Mouse (Mus musculus) MEL (cell line): Measurements from ENCODE around the gene Fndc3b. TPM values are rescaled to one million over a fixed set of nuclear protein-coding genes. Genes with fewer than 3 reads are reported as not detected.

Experiments used
- DNase-seq: peaks from one replicate; pipeline ENCODE4 v3.0.0; 2011; ENCODE audit warnings: low read depth, low spot score
- H3K27ac ChIP-seq: 2 replicates; pipeline ENCODE4 v1.5.1; 2012; ENCODE audit warnings: low read depth, mild to moderate bottlenecking, control low read depth, low read length, moderate library complexity; ENCODE audit not compliant: control insufficient read depth
- H3K27me3 ChIP-seq, 2 experiments: fragments of 150-350 bp in 1 of 2; sonication (generic) in 1 of 2; 2 replicates each; pipeline ENCODE4 v1.6.1; 2012; ENCODE audit warnings: low read length in 2 of 2, mild to moderate bottlenecking in 2 of 2, improper control_type of control experiment in 1 of 2, moderate library complexity in 1 of 2; ENCODE audit not compliant: insufficient read depth in 2 of 2, control insufficient read depth in 1 of 2
- H3K36me3 ChIP-seq, 2 experiments: 2 replicates each; pipeline ENCODE4 v1.6.1; 2012 to 2014; ENCODE audit warnings: low read length in 2 of 2, improper control_type of control experiment in 1 of 2, inconsistent platforms in 1 of 2, mild to moderate bottlenecking in 1 of 2; ENCODE audit not compliant: insufficient read depth in 2 of 2, control insufficient read depth in 1 of 2
- H3K4me1 ChIP-seq, 2 experiments: fragments of 150-350 bp in 1 of 2; sonication (generic) in 1 of 2; 2 replicates each; pipeline ENCODE4 v1.6.1; 2012; ENCODE audit warnings: low read length in 2 of 2, improper control_type of control experiment in 1 of 2, mild to moderate bottlenecking in 1 of 2; ENCODE audit not compliant: insufficient read depth in 2 of 2, control insufficient read depth in 1 of 2
- H3K4me3 ChIP-seq, 2 experiments: fragments of 150-350 bp in 1 of 2; sonication (generic) in 1 of 2; 2 replicates each; pipeline ENCODE4 v1.5.1; 2012; ENCODE audit warnings: low read depth in 2 of 2, low read length in 2 of 2, mild to moderate bottlenecking in 2 of 2, moderate library complexity in 2 of 2, control low read depth in 1 of 2, improper control_type of control experiment in 1 of 2; ENCODE audit not compliant: control insufficient read depth in 1 of 2, insufficient read depth in 1 of 2
- H3K79me2 ChIP-seq: 2 replicates; pipeline ENCODE4 v1.6.1; 2012; ENCODE audit warnings: mild to moderate bottlenecking, low read length, moderate library complexity; ENCODE audit not compliant: control insufficient read depth, poor library complexity, insufficient read depth
- H3K9ac ChIP-seq: 2 replicates; pipeline ENCODE4 v1.6.1; 2012; ENCODE audit warnings: low read depth, mild to moderate bottlenecking, control low read depth, low read length, moderate library complexity; ENCODE audit not compliant: control insufficient read depth, poor library complexity, severe bottlenecking
- H3K9me3 ChIP-seq: fragments of 150-350 bp; sonication (generic); replicated peaks from 2 replicates; pipeline ENCODE4 v1.6.1; 2012; ENCODE audit warnings: mild to moderate bottlenecking, low read length, improper control_type of control experiment, moderate library complexity; ENCODE audit not compliant: insufficient read depth
- CTCF ChIP-seq, 3 experiments: IDR thresholded peaks in 2 of 3; conservative IDR thresholded peaks in 1 of 3; 2 replicates each; pipeline ENCODE4 v1.5.1; 2011 to 2012; ENCODE audit warnings: low read length in 3 of 3, low read depth in 2 of 3, mild to moderate bottlenecking in 2 of 3, improper control_type of control experiment in 1 of 3, inconsistent platforms in 1 of 3, mixed read lengths in 1 of 3, moderate library complexity in 1 of 3; ENCODE audit not compliant: control insufficient read depth in 1 of 3, insufficient read depth in 1 of 3, poor library complexity in 1 of 3, severe bottlenecking in 1 of 3
- E2F4 ChIP-seq: IDR thresholded peaks from 2 replicates; pipeline ENCODE4 v1.6.1; 2011; ENCODE audit warnings: low read depth, low read length, improper control_type of control experiment, borderline replicate concordance
- GABPA ChIP-seq: IDR thresholded peaks from 2 replicates; pipeline ENCODE4 v1.6.1; 2012; ENCODE audit warnings: low read depth, mild to moderate bottlenecking, inconsistent platforms, low read length, improper control_type of control experiment, moderate library complexity
- MYC ChIP-seq: IDR thresholded peaks from 2 replicates; pipeline ENCODE4 v1.6.1; 2011; ENCODE audit warnings: low read depth, mild to moderate bottlenecking, low read length, improper control_type of control experiment, moderate library complexity
- POLR2A ChIP-seq, 2 experiments: IDR thresholded peaks; 2 replicates each; pipeline ENCODE4 v1.6.1; 2011 to 2012; ENCODE audit warnings: low read length in 2 of 2, mild to moderate bottlenecking in 2 of 2, control low read depth in 1 of 2, improper control_type of control experiment in 1 of 2, low read depth in 1 of 2, moderate library complexity in 1 of 2; ENCODE audit not compliant: control insufficient read depth in 1 of 2, insufficient read depth in 1 of 2, poor library complexity in 1 of 2
- RAD21 ChIP-seq: IDR thresholded peaks from 2 replicates; pipeline ENCODE4 v1.6.1; 2011; ENCODE audit warnings: mild to moderate bottlenecking, low read depth, low read length, improper control_type of control experiment
- SIN3A ChIP-seq: IDR thresholded peaks from 2 replicates; pipeline ENCODE4 v1.6.1; 2012; ENCODE audit warnings: low read length, improper control_type of control experiment, inconsistent platforms
- SMC3 ChIP-seq: IDR thresholded peaks from 2 replicates; pipeline ENCODE4 v1.6.1; 2011; ENCODE audit warnings: low read depth, low read length, improper control_type of control experiment
- ZC3H11A ChIP-seq: IDR thresholded peaks from 2 replicates; pipeline ENCODE4 v1.6.1; 2012; ENCODE audit warnings: low read depth, mild to moderate bottlenecking, inconsistent platforms, low read length, improper control_type of control experiment
- ZKSCAN1 ChIP-seq: IDR thresholded peaks from 2 replicates; pipeline ENCODE4 v1.6.1; 2012; ENCODE audit warnings: low read depth, mild to moderate bottlenecking, inconsistent platforms, low read length, improper control_type of control experiment, moderate library complexity
- ZNF384 ChIP-seq: IDR thresholded peaks from 2 replicates; pipeline ENCODE4 v1.6.1; 2012; ENCODE audit warnings: low read depth, mild to moderate bottlenecking, inconsistent platforms, low read length, improper control_type of control experiment
- polyA plus RNA-seq, 2 experiments: library from polyadenylated mRNA; stranded (reverse) in 1 of 2; unstranded in 1 of 2; fragments of >175 nt in 1 of 2; fragments of >200 nt in 1 of 2; gene quantifications; 2 replicates each; pipeline versions ENCODE4 v1.2.1 to v1.2.4; 2012; ENCODE audit warnings: low replicate concordance in 2 of 2, low read depth in 1 of 2; ENCODE audit not compliant: insufficient read length in 2 of 2, insufficient read depth in 1 of 2, missing spikeins in 1 of 2
- total RNA-seq: library from RNA; depleted of rRNA; stranded (reverse); fragments of 300-350 nt; gene quantifications from 2 replicates; pipeline ENCODE4 v1.2.3, GENCODE M21; 2012

Gene Fndc3b
- total and polyA plus RNA-seq, 3 experiments: not detected

DNA sequence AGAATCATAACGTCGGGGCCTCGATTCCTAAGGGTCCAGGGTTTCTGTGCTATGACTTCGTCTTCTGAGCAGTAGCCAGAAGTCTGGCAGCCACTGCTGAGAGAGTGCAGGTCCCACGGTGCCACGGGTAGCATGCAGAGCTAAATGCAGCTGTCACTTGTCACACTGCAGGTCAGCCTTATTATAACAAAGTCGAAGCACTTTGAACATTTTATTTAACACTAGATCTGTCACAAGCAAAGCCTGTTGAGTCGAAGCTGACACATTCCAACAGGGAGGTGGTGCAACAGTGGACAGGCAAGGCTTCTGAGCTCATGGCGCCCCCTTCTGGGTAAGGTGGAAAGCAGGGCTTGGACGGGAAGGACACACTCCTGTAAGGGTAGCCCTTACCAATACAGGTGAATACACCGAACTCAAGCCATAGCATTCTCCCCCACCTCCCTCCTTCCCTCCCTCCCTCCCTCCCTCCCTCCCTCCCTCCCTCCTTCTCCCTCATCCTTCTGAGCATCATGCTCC, 243.5 kb downstream of the Fndc3b start:
- no peaks in the 10 kb centered on the region for H3K79me2 ChIP-seq
- DNase-seq: no peak

GRCm38 (mm10) chr3:27466297-27466901, 244.7 kb downstream of the Fndc3b start:
- H3K79me2 ChIP-seq: no peaks in the 10 kb centered on the region
- TF ChIP-seq ZC3H11A (0 out of 2 replicates have a peak, but pooled peaks have one; percentile 29), SMC3 (peak; percentile 51), RAD21 (peak; percentile 73), CTCF (IDR thresholded peaks at IDR 0.05 in 2 of 3, conservative IDR thresholded peaks at IDR 0.05 in 1 of 3; ENCODE audit: control insufficient read depth in 1 of 3, insufficient read depth in 1 of 3, low read depth in 2 of 3, low read length in 3 of 3, poor library complexity in 1 of 3, severe bottlenecking in 1 of 3) (peak in 2 of 3 experiments; percentile 62 to 64; a peak in 4 of 6 replicates), MYC (no peak), GABPA (no peak)
- H3K9me3 ChIP-seq: no peaks in the 10 kb centered on the region
- DNase-seq: peak; percentile 35
- no peaks in the 10 kb centered on the region for H3K36me3 ChIP-seq
- no peak overlapping the region for H3K9ac ChIP-seq
- no peak overlapping the region for H3K27ac ChIP-seq
- H3K4me1 ChIP-seq: no peaks in the 10 kb centered on the region
- no peaks in the 10 kb centered on the region for H3K27me3 ChIP-seq
- H3K4me3 ChIP-seq: no peak overlapping the region

More for the DNA sequence above, 243.5 kb downstream of the Fndc3b start:
- Histone ChIP-seq H3K27me3 (no peaks in the 10 kb centered on the region), H3K4me3 (no peak overlapping the region), H3K9ac (no peak overlapping the region), H3K36me3 (no peaks in the 10 kb centered on the region), H3K27ac (no peak overlapping the region), H3K4me1 (no peaks in the 10 kb centered on the region), H3K9me3 (no peaks in the 10 kb centered on the region)
- no peak for TF ChIP-seq E2F4
- TF ChIP-seq CTCF (IDR thresholded peaks at IDR 0.05 in 2 of 3, conservative IDR thresholded peaks at IDR 0.05 in 1 of 3; ENCODE audit: control insufficient read depth in 1 of 3, insufficient read depth in 1 of 3, low read depth in 2 of 3, low read length in 3 of 3, poor library complexity in 1 of 3, severe bottlenecking in 1 of 3): peak in 1 of 3 experiments; percentile 25; a peak in 1 of 6 replicates

GRCm38 (mm10) chr3:27463373-27463772, 247.7 kb downstream of the Fndc3b start:
- Histone ChIP-seq H3K4me3 (no peak overlapping the region), H3K9me3 (no peaks in the 10 kb centered on the region), H3K79me2 (no peaks in the 10 kb centered on the region), H3K9ac (no peak overlapping the region), H3K36me3 (no peaks in the 10 kb centered on the region), H3K27ac (no peak overlapping the region), H3K4me1 (no peaks in the 10 kb centered on the region)
- no peak for DNase-seq
- TF ChIP-seq ZNF384: no peak
- TF ChIP-seq ZC3H11A: no peak
- TF ChIP-seq CTCF (IDR thresholded peaks at IDR 0.05 in 2 of 3, conservative IDR thresholded peaks at IDR 0.05 in 1 of 3; ENCODE audit: control insufficient read depth in 1 of 3, insufficient read depth in 1 of 3, low read depth in 2 of 3, low read length in 3 of 3, poor library complexity in 1 of 3, severe bottlenecking in 1 of 3): no peak
- no peak for TF ChIP-seq POLR2A (IDR thresholded peaks at IDR 0.05; ENCODE audit: control insufficient read depth in 1 of 2, insufficient read depth in 1 of 2, low read depth in 1 of 2, low read length in 2 of 2, poor library complexity in 1 of 2)
- no peak for TF ChIP-seq SIN3A
- TF ChIP-seq ZKSCAN1: no peak
- TF ChIP-seq, all 39 proteins: peak for 0
- H3K27me3 ChIP-seq: no peaks in the 10 kb centered on the region
